Mouse (Mus musculus): ENCODE data around the gene Ahnak2.
"Not testable (repeated sequence)": the region's sequence is repeated elsewhere in the genome, so short reads cannot be mapped to it uniquely, and the experiment has no call there.

Gene Ahnak2

GRCm38 (mm10) chr12:112821216-112821615, 18.8 kb upstream of the Ahnak2 start:
- DNase-seq (ENCODE audit: low spot score): no peak

- no peak for DNase-seq (ENCODE audit: low spot score)
Measured at GRCm38 (mm10) chr12:112820401-112820999, 18.0 kb upstream of the Ahnak2 start.

GRCm38 (mm10) chr12:112819057-112819662, 16.7 kb upstream of the Ahnak2 start:
- DNase-seq (ENCODE audit: low spot score): no peak

- not testable (repeated sequence) for DNase-seq (ENCODE audit: low spot score)
Measured at GRCm38 (mm10) chr12:112816866-112817265, 14.4 kb upstream of the Ahnak2 start.

GRCm38 (mm10) chr12:112816294-112816693, 13.8 kb upstream of the Ahnak2 start:
- DNase-seq (ENCODE audit: low spot score): no peak

- no peak for DNase-seq (ENCODE audit: low spot score)
Measured at GRCm38 (mm10) chr12:112814682-112815470, 12.4 kb upstream of the Ahnak2 start.

GRCm38 (mm10) chr12:112813370-112813769, 10.9 kb upstream of the Ahnak2 start:
- DNase-seq (ENCODE audit: low spot score): no peak

GRCm38 (mm10) chr12:112810092-112810885, 7.8 kb upstream of the Ahnak2 start:
- no peak for DNase-seq (ENCODE audit: low spot score)

GRCm38 (mm10) chr12:112809641-112810040, 7.2 kb upstream of the Ahnak2 start:
- DNase-seq (ENCODE audit: low spot score): no peak

- peak; percentile 83 for DNase-seq (ENCODE audit: low spot score)
Measured at GRCm38 (mm10) chr12:112808587-112809364, 6.3 kb upstream of the Ahnak2 start, which contains the start of gene Clba1. TSS of gene Clba1 (plus strand) at chr12:112808937.

GRCm38 (mm10) chr12:112808212-112808586, 5.7 kb upstream of the Ahnak2 start:
- no peak for DNase-seq (ENCODE audit: low spot score)

- no peak for DNase-seq (ENCODE audit: low spot score)
Measured at GRCm38 (mm10) chr12:112807796-112808195, 5.3 kb upstream of the Ahnak2 start.

GRCm38 (mm10) chr12:112806044-112806443, 3.6 kb upstream of the Ahnak2 start:
- DNase-seq (ENCODE audit: low spot score): no peak

GRCm38 (mm10) chr12:112804046-112804445, 1.6 kb upstream of the Ahnak2 start:
- no peak for DNase-seq (ENCODE audit: low spot score)

GRCm38 (mm10) chr12:112802917-112803316, 460 bp upstream of the Ahnak2 start:
- DNase-seq (ENCODE audit: low spot score): no peak

GRCm38 (mm10) chr12:112800476-112800875, 2.0 kb downstream of the Ahnak2 start:
- peak; percentile 57 for DNase-seq (ENCODE audit: low spot score)

- no peak for DNase-seq (ENCODE audit: low spot score)
Measured at GRCm38 (mm10) chr12:112799237-112799970, 3.1 kb downstream of the Ahnak2 start.

GRCm38 (mm10) chr12:112798716-112799115, 3.7 kb downstream of the Ahnak2 start:
- no peak for DNase-seq (ENCODE audit: low spot score)

- DNase-seq (ENCODE audit: low spot score): no peak
Measured at GRCm38 (mm10) chr12:112798332-112798681, 4.2 kb downstream of the Ahnak2 start.

- DNase-seq (ENCODE audit: low spot score): no peak
Measured at GRCm38 (mm10) chr12:112797672-112798331, 4.7 kb downstream of the Ahnak2 start.
